ENCODE assay signal across 9 mouse cellular contexts in genomic region chr10:60106146-60106530, GRCm38 (mm10). TPM values are rescaled to one million over a fixed set of nuclear protein-coding genes. Genes with fewer than 3 reads are reported as not detected.
DNase-seq lines count a peak whose midpoint lies in the region; ATAC-seq and TF ChIP-seq lines count a peak whose summit lies in the region.
"Had no signal": no experiment of that assay in that cellular context is flagged by ENCODE, and none has a peak within 500 bp of the region (broad histone marks: within the 10 kb centered on the region; RNA-seq: fewer than 3 reads in every experiment).

TSS of gene Spock2 (plus strand) at chr10:60106219.

- H3K27me3 ChIP-seq in kidney, embryonic 15.5 days = peaks cover 55% of the 10 kb centered on the region
- no peaks in the 10 kb centered on the region for H3K27me3 ChIP-seq in forebrain, postnatal 0 days (ENCODE audit: insufficient read depth, low read length)
- H3K27me3 ChIP-seq in hindbrain, embryonic 11.5 days (ENCODE audit: control insufficient read depth, insufficient read depth, low read length) = peaks cover 15% of the 10 kb centered on the region
- H3K27me3 ChIP-seq in midbrain, embryonic 12.5 days = peaks cover 66% of the 10 kb centered on the region

- peak within 1 kb of the TSS; percentile 94 for H3K27ac ChIP-seq in kidney, embryonic 15.5 days
- no peak within 1 kb of the TSS for H3K27ac ChIP-seq in brown adipose tissue, adult 24 weeks (replicated peaks; ENCODE audit: low read depth, low read length)
- peak within 1 kb of the TSS; percentile 91 for H3K27ac ChIP-seq in forebrain, postnatal 0 days (ENCODE audit: low read depth, low read length)
- peak within 1 kb of the TSS; percentile 81 for H3K27ac ChIP-seq in hindbrain, embryonic 11.5 days (ENCODE audit: low read depth, low read length)
- H3K27ac ChIP-seq in midbrain, embryonic 12.5 days (replicated peaks) = peak within 1 kb of the TSS; percentile 79
- H3K27ac ChIP-seq: macrophage had no signal

- no peaks in the 10 kb centered on the region for H3K36me3 ChIP-seq in kidney, embryonic 15.5 days
- no peaks in the 10 kb centered on the region for H3K36me3 ChIP-seq in forebrain, postnatal 0 days (ENCODE audit: insufficient read depth)
- no peaks in the 10 kb centered on the region for H3K36me3 ChIP-seq in hindbrain, embryonic 11.5 days (ENCODE audit: control insufficient read depth, insufficient read depth, low read length)
- no peaks in the 10 kb centered on the region for H3K36me3 ChIP-seq in midbrain, embryonic 12.5 days

- peak within 1 kb of the TSS; percentile 65 for H3K9ac ChIP-seq in kidney, embryonic 15.5 days
- peak within 1 kb of the TSS; percentile 95 for H3K9ac ChIP-seq in forebrain, postnatal 0 days
- H3K9ac ChIP-seq in hindbrain, embryonic 11.5 days (ENCODE audit: low read depth, low read length) = peak within 1 kb of the TSS; percentile 75
- H3K9ac ChIP-seq in midbrain, embryonic 12.5 days (replicated peaks) = peak within 1 kb of the TSS; percentile 72

- DNase-seq in kidney, adult 9 months = no peak
- peak; percentile 83 for DNase-seq in forebrain, postnatal 0 days
- DNase-seq in hindbrain, embryonic 11.5 days (ENCODE audit: low spot score) = peak; percentile 72
- DNase-seq in left cerebral cortex, postnatal 36 days (ENCODE audit: low spot score in 2 of 2) = peak; percentile 80 to 86
- peak; percentile 73 for DNase-seq in testis, postnatal 10 days (ENCODE audit: low spot score)

- TF ChIP-seq CTCF in forebrain, postnatal 0 days (IDR thresholded peaks at IDR 0.05; ENCODE audit: low read depth) = 0 out of 2 replicates have a peak, but pooled peaks have one; percentile 4

- H3K9me3 ChIP-seq in kidney, embryonic 15.5 days (replicated peaks) = no peaks in the 10 kb centered on the region
- no peaks in the 10 kb centered on the region for H3K9me3 ChIP-seq in forebrain, postnatal 0 days (ENCODE audit: low read length)
- no peaks in the 10 kb centered on the region for H3K9me3 ChIP-seq in hindbrain, embryonic 11.5 days (ENCODE audit: control insufficient read depth, low read length)
- no peaks in the 10 kb centered on the region for H3K9me3 ChIP-seq in midbrain, embryonic 12.5 days

- peak; percentile 52 for ATAC-seq in kidney, embryonic 15.5 days (replicated peaks; ENCODE audit: low FRiP score)
- peak; percentile 71 for ATAC-seq in forebrain, postnatal 0 days
- peak; percentile 69 for ATAC-seq in hindbrain, embryonic 11.5 days (ENCODE audit: low FRiP score)
- ATAC-seq in midbrain, embryonic 12.5 days (ENCODE audit: low FRiP score, low read depth) = peak; percentile 61

- intact Hi-C loops in left cerebral cortex, postnatal 36 days (cut with DNase I) = loop anchor here (5.0 kb wide), 2 partner anchors 79 to 104 kb away; partner anchors contain the start of genes Anapc16 and Ascc1

- 0% methylated on average over 22 of the region's 22 CpGs for WGBS in kidney, embryonic 15.5 days
- WGBS in forebrain, postnatal 0 days = under 1% methylated on average over 22 of the region's 22 CpGs
- WGBS in hindbrain, embryonic 11.5 days = under 1% methylated on average over 22 of the region's 22 CpGs
- WGBS in midbrain, embryonic 12.5 days = under 1% methylated on average over 22 of the region's 22 CpGs

- peak within 1 kb of the TSS; percentile 93 for H3K4me2 ChIP-seq in kidney, embryonic 15.5 days
- H3K4me2 ChIP-seq in forebrain, postnatal 0 days (ENCODE audit: low read depth) = peak within 1 kb of the TSS; percentile 91
- peak within 1 kb of the TSS; percentile 91 for H3K4me2 ChIP-seq in hindbrain, embryonic 11.5 days (replicated peaks; ENCODE audit: low read depth, low read length)
- peak within 1 kb of the TSS; percentile 93 for H3K4me2 ChIP-seq in midbrain, embryonic 12.5 days (replicated peaks)

- H3K4me1 ChIP-seq in kidney, embryonic 15.5 days = peaks cover 50% of the 10 kb centered on the region
- H3K4me1 ChIP-seq in brown adipose tissue, adult 24 weeks (ENCODE audit: control insufficient read depth, insufficient read depth, insufficient read length, low read length) = no peaks in the 10 kb centered on the region; the same call in 1 of the 2 replicates
- peaks cover 16% of the 10 kb centered on the region for H3K4me1 ChIP-seq in forebrain, postnatal 0 days (ENCODE audit: insufficient read depth)
- peaks cover 10% of the 10 kb centered on the region for H3K4me1 ChIP-seq in hindbrain, embryonic 11.5 days (replicated peaks; ENCODE audit: control insufficient read depth, insufficient read depth, low read length)
- H3K4me1 ChIP-seq in midbrain, embryonic 12.5 days = peaks cover 32% of the 10 kb centered on the region

- peak within 1 kb of the TSS; percentile 59 for H3K4me3 ChIP-seq in kidney, embryonic 15.5 days (replicated peaks)
- H3K4me3 ChIP-seq in brown adipose tissue, adult 24 weeks (ENCODE audit: insufficient read depth, low read depth, low read length) = peak within 1 kb of the TSS; percentile 53
- peak within 1 kb of the TSS; percentile 88 for H3K4me3 ChIP-seq in forebrain, postnatal 0 days (ENCODE audit: low read depth, low read length)
- H3K4me3 ChIP-seq in hindbrain, embryonic 11.5 days (ENCODE audit: low read depth, low read length) = peak within 1 kb of the TSS; percentile 59
- H3K4me3 ChIP-seq in midbrain, embryonic 12.5 days = peak within 1 kb of the TSS; percentile 66

RNA-seq across cellular contexts. Expression of gene Spock2, which starts in this region (rescaled TPM):
- polyA plus RNA-seq in kidney, embryonic 15.5 days (2015; fragmentation: Nextera tagmentation; extraction: Ambion mirVana) = 49.4 and 52.8 TPM in 2 replicates
- polyA plus RNA-seq in brown adipose tissue, adult 24 weeks (2012; ENCODE audit: insufficient read depth, insufficient read length, missing spikeins) = 1.7 and 2.2 TPM in 2 replicates
- total RNA-seq in forebrain, postnatal 0 days (2014; rRNA removed) = 156 and 215 TPM in 2 replicates
- 50.7 and 84.8 TPM in 2 replicates for polyA plus RNA-seq in forebrain, postnatal 0 days (2015; fragmentation: Nextera tagmentation; extraction: Ambion mirVana)
- 19.2 and 19.3 TPM in 2 replicates for polyA plus RNA-seq in hindbrain, embryonic 11.5 days (2014; fragmentation: Nextera tagmentation; extraction: Ambion mirVana)
- total RNA-seq in left cerebral cortex, postnatal 36 days (2021) = 100 to 1,000 TPM; 562 to 569 TPM
- polyA plus RNA-seq in midbrain, embryonic 12.5 days (2016; fragmentation: Nextera tagmentation; extraction: Ambion mirVana) = 23.8 and 25.7 TPM in 2 replicates
- polyA plus RNA-seq: macrophage had no signal
